Mouse (Mus musculus) splenic B cell, adult 2 months (primary cell): ENCODE data around the gene Fate1.
A peak's percentile ranks its signal among the peaks of the same experiment; 100 is the strongest.
"Not testable (repeated sequence)": the region's sequence is repeated elsewhere in the genome, so short reads cannot be mapped to it uniquely, and the experiment has no call there.

Experiments used
- DNase-seq: peaks from one replicate; pipeline ENCODE4 v3.0.0-alpha.2; 2011; ENCODE audit warnings: low read depth, low spot score
- H3K27me3 ChIP-seq: 2 replicates; pipeline ENCODE4 v1.6.1; 2012; ENCODE audit warnings: mild to moderate bottlenecking, low read length, moderate library complexity, mixed read lengths; ENCODE audit not compliant: control insufficient read depth, poor library complexity, insufficient read depth, severe bottlenecking
- H3K36me3 ChIP-seq: 2 replicates; pipeline ENCODE4 v1.6.1; 2012; ENCODE audit warnings: mild to moderate bottlenecking, low read length, moderate library complexity, mixed read lengths; ENCODE audit not compliant: control insufficient read depth, poor library complexity, insufficient read depth, severe bottlenecking

Gene Fate1

DNA sequence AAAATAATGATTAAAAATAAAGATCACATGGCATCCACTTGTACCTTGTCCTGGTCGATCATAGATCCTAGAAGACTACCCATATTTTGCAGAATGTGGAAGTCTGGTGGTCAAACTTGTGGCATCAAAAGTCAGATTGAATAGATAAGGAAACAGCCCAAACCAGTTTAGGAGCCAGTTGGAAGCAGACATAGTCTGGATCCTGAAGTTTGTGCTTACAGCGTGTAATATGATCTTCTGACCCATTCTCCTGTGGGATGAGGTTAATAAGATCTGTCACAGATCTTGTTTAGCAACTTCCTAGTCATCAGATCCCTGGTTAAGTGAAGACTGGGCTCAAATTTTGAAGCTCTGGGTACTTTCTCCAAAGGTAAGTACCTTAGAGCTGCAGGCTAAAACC is at the start of gene Fate1:
Fate1 (plus strand) TSS at position 301 of the 400 bp plus-strand sequence.
- Histone ChIP-seq H3K36me3 (no peaks in the 10 kb centered on the region), H3K27me3 (no peaks in the 10 kb centered on the region)
- DNase-seq: no peak

DNA sequence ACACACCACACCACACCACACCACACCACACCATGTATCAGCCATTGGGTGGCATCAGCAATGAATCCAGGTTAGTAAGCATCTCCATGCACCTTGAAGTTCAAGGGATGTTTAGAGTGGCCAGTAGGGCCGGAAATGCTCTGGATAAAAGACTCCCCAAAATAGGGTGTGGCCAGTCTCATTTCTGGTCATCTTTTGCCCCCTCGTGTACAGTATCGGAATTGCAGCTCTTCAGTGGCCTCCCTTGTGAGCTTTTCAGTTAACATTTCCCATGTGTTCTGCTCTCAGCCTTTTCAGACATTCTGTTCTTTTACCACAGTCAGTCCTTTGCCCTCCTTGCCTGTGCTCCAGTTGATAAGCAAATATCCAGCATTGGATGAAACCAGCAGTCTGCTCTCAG is 26.2 kb upstream of the Fate1 start:
- Histone ChIP-seq H3K36me3 (no peaks in the 10 kb centered on the region), H3K27me3 (no peaks in the 10 kb centered on the region)
- DNase-seq: peak; percentile 7

- Histone ChIP-seq H3K36me3 (no peaks in the 10 kb centered on the region), H3K27me3 (no peaks in the 10 kb centered on the region)
- no peak for DNase-seq
Observed at GRCm38 (mm10) chrX:71958366-71958765, 14.4 kb upstream of the Fate1 start.

GRCm38 (mm10) chrX:71962073-71963051 is 10.4 kb upstream of the Fate1 start, which contains the start of gene Prrg3:
TSS of gene Prrg3 (plus strand) at chrX:71962624.
- no peak for DNase-seq
- Histone ChIP-seq H3K36me3 (no peaks in the 10 kb centered on the region), H3K27me3 (no peaks in the 10 kb centered on the region)

- no peak for DNase-seq
- H3K27me3 ChIP-seq: no peaks in the 10 kb centered on the region
- no peaks in the 10 kb centered on the region for H3K36me3 ChIP-seq
Observed at GRCm38 (mm10) chrX:71963275-71963912, 9.4 kb upstream of the Fate1 start.

- Histone ChIP-seq H3K36me3 (no peaks in the 10 kb centered on the region), H3K27me3 (no peaks in the 10 kb centered on the region)
- DNase-seq: no peak
Observed at GRCm38 (mm10) chrX:71968216-71968615, 4.6 kb upstream of the Fate1 start.

DNA sequence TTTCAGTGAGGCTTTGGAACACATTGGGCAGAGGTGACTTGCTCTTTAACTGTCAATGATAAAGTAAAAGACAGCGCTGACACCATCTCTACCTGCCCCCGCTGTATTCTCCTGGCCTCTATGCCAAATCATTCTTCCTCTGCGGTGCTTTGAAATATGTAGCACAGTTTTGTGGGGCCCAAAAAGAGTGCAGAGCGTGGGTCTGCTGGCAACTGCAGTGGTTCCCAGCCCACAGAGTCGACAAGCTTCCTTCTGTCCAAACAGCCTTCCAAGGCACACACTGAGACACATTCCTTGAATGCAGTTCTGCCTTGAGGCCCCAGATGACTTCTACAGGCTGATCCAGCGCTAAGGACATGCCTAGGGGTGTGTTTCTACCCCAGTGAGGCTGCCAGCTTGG is 4.0 kb upstream of the Fate1 start:
- Histone ChIP-seq H3K27me3 (no peaks in the 10 kb centered on the region), H3K36me3 (no peaks in the 10 kb centered on the region)
- DNase-seq: no peak

- no peaks in the 10 kb centered on the region for H3K36me3 ChIP-seq
- DNase-seq: no peak
- H3K27me3 ChIP-seq: no peaks in the 10 kb centered on the region
Observed at GRCm38 (mm10) chrX:71971325-71971724, 1.5 kb upstream of the Fate1 start.

- H3K27me3 ChIP-seq, H3K36me3 ChIP-seq, DNase-seq: not testable (repeated sequence)
Observed at GRCm38 (mm10) chrX:71977681-71978080, 4.9 kb downstream of the Fate1 start.

DNA sequence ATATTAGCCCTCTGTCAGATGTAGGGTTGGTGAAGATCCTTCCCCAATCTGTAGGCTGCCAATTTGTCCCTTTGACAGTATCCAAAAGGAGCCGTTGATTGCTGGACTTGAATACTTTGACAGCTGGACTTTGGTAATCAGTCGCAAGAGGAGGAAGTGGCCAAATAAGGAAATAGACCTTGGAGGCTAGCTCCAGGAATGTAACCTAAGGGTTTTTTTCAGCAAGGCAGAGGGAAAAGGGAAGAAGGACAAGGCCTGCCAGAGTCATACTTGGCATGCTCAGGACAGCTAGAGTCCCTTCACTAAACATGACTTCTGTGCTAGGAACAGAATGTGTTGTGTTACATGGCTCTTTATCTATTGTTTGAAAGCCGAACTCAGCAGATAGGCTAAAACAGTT is 7.7 kb downstream of the Fate1 start:
- H3K27me3 ChIP-seq: no peaks in the 10 kb centered on the region
- no peak for DNase-seq

DNA sequence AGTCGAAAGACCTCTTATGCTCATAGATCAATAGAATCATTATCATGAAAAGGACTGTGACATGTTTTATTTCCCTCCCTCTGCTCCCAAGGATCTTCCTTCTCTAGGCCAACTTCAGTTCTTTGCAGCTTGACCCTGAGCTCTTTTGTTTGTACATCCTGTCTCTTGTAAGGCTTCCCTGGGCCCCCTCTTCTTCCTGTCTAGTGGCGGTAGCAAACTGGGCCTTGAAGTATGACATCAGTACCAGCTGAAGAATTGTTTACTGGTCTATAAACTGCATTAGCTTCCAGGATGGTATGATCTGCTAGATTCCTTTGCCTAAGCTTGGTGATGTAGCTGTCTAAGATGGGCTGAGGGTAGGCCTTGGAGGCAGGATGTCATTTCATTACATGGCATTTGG is 8.5 kb downstream of the Fate1 start:
- DNase-seq: no peak
- no peaks in the 10 kb centered on the region for H3K27me3 ChIP-seq
- no peaks in the 10 kb centered on the region for H3K36me3 ChIP-seq

More for the DNA sequence above, 7.7 kb downstream of the Fate1 start:
- no peaks in the 10 kb centered on the region for H3K36me3 ChIP-seq

GRCm38 (mm10) chrX:71983205-71983604 is 10.4 kb downstream of the Fate1 start:
- Histone ChIP-seq H3K27me3 (no peaks in the 10 kb centered on the region), H3K36me3 (no peaks in the 10 kb centered on the region)
- no peak for DNase-seq

DNA sequence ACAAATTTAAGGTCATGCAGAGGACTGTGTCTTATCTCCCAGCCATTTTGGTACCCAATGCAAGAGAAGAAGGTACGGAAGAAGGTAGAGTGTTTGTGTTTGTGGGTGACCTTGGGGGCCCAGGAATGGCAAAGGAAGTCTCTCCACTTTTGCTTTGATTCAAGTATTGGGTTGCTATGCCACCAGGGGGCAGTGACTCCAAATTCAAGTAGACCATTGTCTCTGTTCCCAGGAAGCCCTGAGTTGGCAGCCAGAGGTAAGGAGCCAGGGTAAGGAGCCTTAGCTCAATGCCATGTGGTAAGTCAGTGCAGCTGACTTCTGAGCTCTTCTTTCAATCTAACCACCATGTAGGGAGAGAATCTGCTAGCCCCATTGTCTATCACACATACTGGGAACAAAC is 11.0 kb downstream of the Fate1 start:
- DNase-seq: no peak
- Histone ChIP-seq H3K27me3 (no peaks in the 10 kb centered on the region), H3K36me3 (no peaks in the 10 kb centered on the region)

DNA sequence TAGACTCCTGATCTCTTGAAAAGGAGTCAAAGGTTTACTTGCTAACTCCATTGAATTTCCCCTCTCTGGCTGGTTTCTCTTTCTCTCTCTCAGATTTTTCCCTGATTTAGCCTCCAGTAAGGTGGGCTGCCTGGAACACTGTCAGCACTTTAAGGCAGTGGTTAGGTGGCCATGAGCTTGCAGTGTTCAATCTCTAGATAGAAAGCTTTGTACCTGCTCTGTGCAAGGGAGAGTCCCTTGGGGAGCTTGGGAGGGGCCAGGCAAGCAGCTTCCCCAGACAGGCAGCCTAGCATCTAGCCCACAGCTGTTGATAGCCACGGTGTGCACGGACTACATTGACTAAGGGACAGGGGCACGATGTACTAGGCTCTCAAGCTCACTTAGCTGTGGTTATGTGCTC is 18.8 kb downstream of the Fate1 start, which contains the start of gene Cnga2:
Cnga2 (plus strand) TSS at position 301 of the 400 bp plus-strand sequence.
- Histone ChIP-seq H3K27me3 (no peaks in the 10 kb centered on the region), H3K36me3 (no peaks in the 10 kb centered on the region)
- DNase-seq: no peak

- no peak for DNase-seq
- H3K36me3 ChIP-seq: no peaks in the 10 kb centered on the region
- H3K27me3 ChIP-seq: no peaks in the 10 kb centered on the region
Observed at GRCm38 (mm10) chrX:71995972-71996371, 23.2 kb downstream of the Fate1 start.
